Mouse (Mus musculus) ovary, adult 2 months (tissue): Measurements from ENCODE around the gene Herpud1. TPM values are rescaled to one million over a fixed set of nuclear protein-coding genes. Genes with fewer than 3 reads are reported as not detected.

Source experiments
- polyA plus RNA-seq: library from polyadenylated mRNA; depleted of rRNA; stranded (reverse); fragments of >200 nt; gene quantifications from 2 replicates; pipeline ENCODE4 v1.2.3, GENCODE M21; 2012; rRNA removed

Gene Herpud1
- polyA plus RNA-seq = 304 and 326 TPM in 2 replicates

DNA sequence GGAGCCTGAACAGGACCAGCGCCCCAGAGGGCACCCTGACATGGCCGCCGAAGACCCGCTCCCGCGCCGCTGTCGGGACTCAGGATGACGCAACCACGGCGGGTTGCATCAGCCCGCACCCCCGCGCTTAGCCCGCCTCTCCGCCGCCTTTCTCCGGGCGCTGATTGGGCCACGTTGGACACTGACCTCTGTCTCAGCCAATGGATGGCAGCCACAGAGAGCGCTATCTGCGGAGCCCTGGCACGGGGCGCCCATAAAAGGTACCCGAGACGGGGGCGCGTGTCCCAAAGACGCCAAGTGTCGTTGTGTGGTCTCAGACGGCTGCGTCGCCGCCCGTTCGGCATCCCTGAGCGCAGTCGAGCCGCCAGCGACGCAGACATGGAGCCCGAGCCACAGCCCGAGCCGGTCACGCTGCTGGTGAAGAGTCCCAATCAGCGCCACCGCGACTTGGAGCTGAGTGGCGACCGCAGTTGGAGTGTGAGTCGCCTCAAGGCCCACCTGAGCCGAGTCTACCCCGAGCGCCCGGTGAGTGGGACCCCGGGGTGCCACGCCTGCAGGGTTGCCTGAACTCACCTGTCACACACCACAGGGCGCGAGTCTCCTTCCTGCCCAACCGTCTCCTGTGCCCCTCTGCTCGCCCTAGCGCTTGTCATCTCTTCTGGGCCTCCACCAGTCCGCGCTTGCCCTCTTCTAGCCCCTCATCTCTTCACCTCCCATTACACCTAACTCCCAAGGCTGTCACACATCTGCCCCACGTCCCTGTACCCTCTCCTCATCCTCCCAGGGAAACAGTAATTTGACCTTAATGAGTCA is at the start of gene Herpud1:
Gene Herpud1, plus strand, starts transcription at position 225 of the 813 bp plus-strand sequence.

DNA sequence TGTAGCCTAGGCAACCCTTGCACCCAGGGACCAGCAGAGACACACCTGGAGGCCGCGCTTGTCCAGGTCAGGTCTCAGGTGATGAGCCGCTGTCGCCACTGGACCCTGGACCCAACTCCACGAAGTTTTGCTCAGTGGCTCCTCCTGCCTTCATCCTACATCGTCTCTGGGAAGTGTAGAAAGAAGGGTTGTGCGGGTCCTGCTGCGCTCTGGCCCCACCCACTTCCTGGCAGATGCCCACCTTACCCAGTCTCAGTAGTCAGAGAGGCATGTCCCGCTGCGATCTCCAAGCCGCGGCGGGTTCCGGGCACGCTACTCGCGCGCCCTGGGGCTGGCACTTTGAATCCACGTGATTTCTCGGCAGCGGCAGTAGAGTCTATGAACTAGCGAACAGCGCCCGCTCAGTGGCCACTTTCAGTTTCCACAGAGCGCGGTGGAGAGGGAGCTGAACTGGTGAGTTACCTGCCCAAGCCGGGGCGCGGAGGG is 47.8 kb downstream of the Herpud1 start, which contains the start of gene Nlrc5:
Gene Nlrc5, plus strand, starts transcription at position 376 of the 486 bp plus-strand sequence.

Other genes starting within 250 kb of the Herpud1 start
- not detected in 2 replicates for gene Mt4, start 249.2 kb upstream of the Herpud1 start, polyA plus RNA-seq
- gene Mt3, start 233.8 kb upstream of the Herpud1 start, polyA plus RNA-seq = 40.6 and 43.0 TPM in 2 replicates
- gene Mt2, start 213.8 kb upstream of the Herpud1 start, polyA plus RNA-seq = 89.1 and 173 TPM in 2 replicates
- 1,509 and 2,181 TPM in 2 replicates for gene Mt1, start 207.4 kb upstream of the Herpud1 start, polyA plus RNA-seq
- 14.7 and 18.9 TPM in 2 replicates for gene Nup93, start 171.9 kb upstream of the Herpud1 start, polyA plus RNA-seq
- gene Slc12a3, start 57.2 kb upstream of the Herpud1 start, polyA plus RNA-seq = 0.16 and 0.18 TPM in 2 replicates
- 5.2 and 5.4 TPM in 2 replicates for gene Nlrc5, start 47.9 kb downstream of the Herpud1 start, polyA plus RNA-seq
- gene Cpne2, start 146.6 kb downstream of the Herpud1 start, polyA plus RNA-seq = 48.5 and 51.7 TPM in 2 replicates
- 7.6 and 8.6 TPM in 2 replicates for gene Rspry1, start 215.5 kb downstream of the Herpud1 start, polyA plus RNA-seq
- 19.5 and 20.3 TPM in 2 replicates for gene Fam192a, start 215.6 kb downstream of the Herpud1 start, polyA plus RNA-seq